Mouse (Mus musculus): ENCODE measurements at regions not wholly inside any gene's neighbourhood (a gene's known extent, or its start where the extent isn't known, plus 50 kb on each side); places are given as distances from the start of the nearest gene placed in this dataset.

DNA sequence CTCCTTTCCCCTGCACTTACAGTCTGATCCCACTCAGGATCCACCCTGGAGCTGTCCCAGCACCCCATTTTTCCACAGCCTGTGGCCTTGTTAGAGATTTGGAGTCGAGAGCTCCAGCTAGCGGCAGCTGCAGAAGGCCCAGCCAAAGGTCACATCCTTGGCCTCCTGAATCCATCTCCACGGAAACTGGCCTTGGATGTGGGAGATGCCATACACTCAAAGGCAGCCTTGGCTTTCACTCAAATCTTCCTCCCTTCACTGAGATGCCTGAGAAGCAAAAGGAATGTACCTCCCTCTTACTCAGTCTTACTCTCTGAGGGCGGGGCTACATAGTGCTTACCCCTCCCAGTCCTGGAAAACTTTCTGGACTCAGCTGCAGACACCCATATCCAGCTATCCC is 56.2 kb upstream of the Ky start:
- no peak for DNase-seq

DNA sequence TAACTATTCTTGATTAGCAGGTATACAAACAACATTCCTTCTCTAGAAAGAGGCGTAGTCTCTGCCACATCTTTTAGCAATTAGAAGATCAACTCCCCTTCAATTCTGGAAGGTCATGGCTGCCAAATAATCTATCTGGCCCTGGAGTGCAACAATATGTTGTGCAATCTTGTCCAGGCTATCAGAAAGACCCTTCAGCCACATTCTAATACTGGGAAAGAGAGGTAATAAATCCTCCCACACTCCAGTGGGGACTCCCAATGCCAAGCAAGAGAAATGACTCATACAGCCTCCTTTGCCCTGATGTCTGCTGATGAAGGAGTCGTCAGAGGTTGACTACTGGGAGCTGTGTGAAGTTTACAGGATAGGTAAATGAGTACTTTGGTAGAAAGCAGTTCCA is 59.5 kb upstream of the Ky start:
- DNase-seq, result no peak

GRCm38 (mm10) chr9:102442198-102442842 is 63.2 kb upstream of the Ky start:
- DNase-seq, result peak; percentile 27

DNA sequence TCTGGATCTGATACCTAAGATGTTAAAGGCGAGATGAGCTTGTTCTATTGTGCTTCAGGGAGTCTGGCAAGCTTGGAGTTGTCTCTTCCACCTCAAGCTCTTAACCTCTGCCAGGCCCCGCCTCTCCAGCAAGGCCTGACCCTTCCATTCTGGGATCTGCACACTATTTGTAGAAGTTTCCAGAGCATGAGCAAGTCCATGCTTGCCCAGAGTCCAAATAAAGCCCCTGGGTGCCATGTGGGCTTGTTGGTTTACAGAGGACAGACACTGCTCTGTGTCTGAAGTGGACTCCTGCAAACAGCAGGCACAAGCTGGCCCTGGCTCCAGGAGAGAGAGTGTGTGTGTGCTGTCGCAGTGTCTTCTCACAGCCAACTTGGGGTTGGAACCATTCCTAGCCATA is 67.9 kb upstream of the Ky start:
- no peak for DNase-seq

DNA sequence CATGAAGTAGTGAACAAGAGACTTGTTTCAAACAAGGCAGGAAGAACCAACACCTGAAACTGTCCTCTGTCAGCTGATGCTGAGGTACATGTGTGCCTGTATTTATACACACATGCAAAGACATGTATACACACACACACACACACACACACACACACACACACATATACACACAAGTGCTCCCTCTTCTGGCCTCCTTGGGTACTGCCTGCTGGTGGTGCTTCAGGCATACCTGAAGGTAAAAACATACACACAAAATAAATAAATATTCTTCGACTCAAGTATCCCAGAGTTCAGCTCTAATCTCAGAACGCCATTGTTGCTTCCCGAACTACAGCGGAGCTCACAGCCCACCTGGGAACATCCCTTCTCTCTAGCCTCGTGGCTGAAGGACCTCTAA is 69.2 kb upstream of the Ky start:
- peak; percentile 12 for DNase-seq

- no peak for DNase-seq
Measured at GRCm38 (mm10) chr9:102428031-102428430, 73.5 kb upstream of the Ephb1 start.

- no peak for DNase-seq
Measured at GRCm38 (mm10) chr9:102424672-102425345, 70.3 kb upstream of the Ephb1 start.

GRCm38 (mm10) chr9:102423919-102424671 is 69.6 kb upstream of the Ephb1 start:
- peak; percentile 33 for DNase-seq

DNA sequence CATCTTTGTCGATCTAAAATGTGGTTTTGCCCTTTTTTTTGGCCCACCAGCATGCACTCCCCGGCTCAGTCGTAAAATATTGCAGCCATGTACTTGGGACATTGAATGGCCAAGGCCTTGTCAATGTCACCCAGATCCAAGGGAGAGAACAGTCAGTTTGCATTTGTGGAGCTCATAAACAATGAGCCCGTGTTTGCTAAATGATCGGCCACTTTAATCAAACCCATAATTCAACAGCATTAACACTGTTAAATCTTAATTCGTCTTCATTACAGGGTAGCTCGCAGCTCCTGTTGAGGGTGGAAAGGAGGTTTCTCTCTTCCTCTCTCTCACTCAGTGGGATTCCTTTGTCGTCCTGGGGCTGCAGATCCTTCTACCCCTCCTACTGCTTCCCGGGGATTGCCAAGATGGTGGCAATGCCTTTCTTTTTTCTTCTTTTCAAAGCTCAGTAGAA is 69.0 kb upstream of the Ephb1 start:
- DNase-seq, result no peak

- DNase-seq, result no peak
Measured at GRCm38 (mm10) chr9:102421826-102422225, 67.3 kb upstream of the Ephb1 start.

- DNase-seq, result no peak
Measured at GRCm38 (mm10) chr9:102420196-102420595, 65.7 kb upstream of the Ephb1 start.

- no peak for DNase-seq
Measured at GRCm38 (mm10) chr9:102413631-102414030, 59.1 kb upstream of the Ephb1 start.

- no peak for DNase-seq
Measured at GRCm38 (mm10) chr9:102410666-102411065, 56.2 kb upstream of the Ephb1 start.

- peak; percentile 19 for DNase-seq
Measured at GRCm38 (mm10) chr9:102406017-102406416, 51.5 kb upstream of the Ephb1 start.
